ENCODE assay signal across 17 mouse cellular contexts in genomic region chr4:106007334-106008190, GRCm38 (mm10).
A peak's percentile ranks its signal among the peaks of the same experiment; 100 is the strongest.
DNase-seq lines count a peak whose midpoint lies in the region; ATAC-seq lines count a peak whose summit lies in the region.
"Had no signal": no experiment of that assay in that cellular context is flagged by ENCODE, and none has a peak within 500 bp of the region (broad histone marks: within the 10 kb centered on the region; RNA-seq: fewer than 3 reads in every experiment).

No protein-coding gene starts in this region.

- ATAC-seq in frontal cortex, adult (ENCODE audit: low TSS enrichment) = peak; percentile 99
- ATAC-seq: activated CD4-positive, CD25-positive, alpha-beta regulatory T cell, adult 4 months; Patski had no signal

- DNase-seq in frontal cortex, postnatal 14 days (ENCODE audit: low spot score in 2 of 2) = no peak
- DNase-seq in layer of hippocampus, postnatal 14 days (ENCODE audit: low spot score in 2 of 2) = peak; percentile 15 to 21
- no peak for DNase-seq in layer of hippocampus, postnatal 36 days
- peak; percentile 10 to 25 for DNase-seq in right cerebral cortex, adult 2 months (ENCODE audit: low spot score in 2 of 2)
- no peak for DNase-seq in right cerebral cortex, postnatal 25 days
- no peak for DNase-seq in heart, adult 9 months (ENCODE audit: low spot score in 2 of 2)
- DNase-seq: cerebellum, adult 11 months; cerebellum, postnatal 14 days; embryo, embryonic 11 days; gastrocnemius, postnatal 10 days; left cerebral cortex, postnatal 4 days; lung, adult 18-20 months; lung, postnatal 4 days; thymus, postnatal 25 days had no signal

Comparison
In these comparisons a context has a peak if more than half of its experiments do, and no peak if none do; other contexts are left out.
1. DNase-seq: peak in layer of hippocampus, postnatal 14 days (2 of 2) and right cerebral cortex, adult 2 months (2 of 2); none in frontal cortex, postnatal 14 days (0 of 2), layer of hippocampus, postnatal 36 days (0 of 2), right cerebral cortex, postnatal 25 days (single experiment) and heart, adult 9 months (0 of 2).